Mouse (Mus musculus) A20 (cell line): ENCODE data around the gene Eps15l1.

Experiments used
- DNase-seq: peaks from one replicate; pipeline ENCODE4 v3.0.0-alpha.2; 2011; ENCODE audit warnings: low read depth, low spot score

The Eps15l1 gene

DNA sequence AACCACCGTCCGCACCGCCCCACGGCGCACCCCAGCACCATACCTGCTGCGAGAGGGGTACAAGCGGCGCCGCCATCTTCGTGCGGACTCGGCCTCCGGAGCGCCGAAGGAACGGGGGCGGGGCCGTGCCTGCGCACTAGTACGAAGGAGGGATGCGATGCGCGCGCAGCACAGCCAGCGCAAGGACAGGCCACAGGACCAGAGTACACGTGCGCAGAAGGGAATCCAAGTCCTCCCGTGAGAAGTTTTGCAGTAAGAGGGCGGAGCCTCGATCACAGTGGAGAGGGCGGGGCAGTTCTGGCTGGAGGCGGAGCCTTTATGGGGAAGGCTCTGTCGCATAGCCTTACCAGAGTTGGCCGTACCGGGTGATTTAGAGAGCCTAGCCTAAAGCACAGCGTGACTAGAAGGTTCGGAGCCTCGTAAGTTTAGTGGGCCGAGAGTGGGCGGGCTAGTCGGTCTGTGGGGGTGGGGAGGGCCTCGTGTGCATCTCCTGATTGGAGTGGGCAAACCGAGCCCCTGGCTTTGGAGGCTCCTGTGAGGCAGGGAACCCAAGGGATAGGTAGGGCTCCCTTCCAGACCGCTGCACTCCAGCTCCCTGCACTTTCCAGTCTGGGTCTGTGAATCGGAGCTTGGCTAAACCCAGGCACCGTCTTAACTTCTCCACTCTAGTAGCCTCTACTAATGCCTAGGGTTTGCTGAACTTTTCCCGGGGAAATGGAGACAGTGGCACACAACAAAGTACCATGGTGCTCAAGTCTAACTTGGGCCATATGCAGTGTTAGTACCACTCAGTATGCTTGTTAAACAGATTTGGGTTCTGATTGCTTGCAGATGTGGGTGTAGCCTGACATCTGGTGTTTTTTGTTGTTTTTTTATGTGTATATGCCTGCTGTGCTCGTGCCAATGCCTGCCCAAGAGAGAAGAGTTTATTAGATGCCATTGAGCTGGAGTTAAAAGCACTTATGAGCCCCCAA is at the start of gene Eps15l1:
TSS of gene Eps15l1 (minus strand) at position 99 of the 974 bp plus-strand sequence.
- peak; percentile 99 for DNase-seq

DNA sequence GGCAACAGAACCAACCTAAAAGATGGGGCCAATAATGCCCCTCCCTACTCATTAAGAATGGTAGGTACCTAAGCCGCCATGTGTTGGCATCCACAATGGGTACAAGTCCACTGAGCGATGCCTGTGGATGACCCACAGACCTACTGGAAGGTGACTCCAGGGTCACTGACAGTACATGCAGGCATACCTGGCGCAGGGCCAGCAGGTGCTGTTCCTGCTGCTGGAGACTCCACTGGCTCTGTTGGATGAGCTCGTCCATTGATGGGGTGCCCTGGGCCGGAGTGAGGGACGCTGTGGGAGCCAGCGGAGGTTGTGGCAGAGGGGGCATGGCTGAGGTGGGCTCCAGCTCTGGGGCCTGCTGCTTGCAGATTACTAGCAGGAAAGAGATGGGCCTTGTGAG is 49.4 kb upstream of the Eps15l1 start:
- no peak for DNase-seq

DNA sequence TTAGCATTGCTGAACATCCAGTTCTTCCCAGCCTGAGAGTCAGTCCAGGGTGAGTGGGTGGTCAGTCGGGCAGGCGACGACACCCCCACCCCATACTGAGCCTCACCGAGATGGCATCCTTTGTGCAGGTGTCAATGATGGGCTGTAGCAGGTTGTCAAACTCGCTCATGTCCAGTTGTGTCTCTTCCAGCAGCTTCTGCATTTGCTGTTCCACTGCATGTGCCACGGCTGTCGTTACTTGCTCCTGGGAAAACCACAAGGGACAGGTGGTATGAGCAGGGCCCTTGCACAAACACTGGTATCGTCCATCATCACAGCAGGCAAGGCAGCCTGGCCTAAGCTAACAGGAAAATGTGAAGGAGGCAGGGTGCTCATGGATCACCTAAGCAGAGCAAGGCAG is 48.7 kb upstream of the Eps15l1 start:
- no peak for DNase-seq

DNA sequence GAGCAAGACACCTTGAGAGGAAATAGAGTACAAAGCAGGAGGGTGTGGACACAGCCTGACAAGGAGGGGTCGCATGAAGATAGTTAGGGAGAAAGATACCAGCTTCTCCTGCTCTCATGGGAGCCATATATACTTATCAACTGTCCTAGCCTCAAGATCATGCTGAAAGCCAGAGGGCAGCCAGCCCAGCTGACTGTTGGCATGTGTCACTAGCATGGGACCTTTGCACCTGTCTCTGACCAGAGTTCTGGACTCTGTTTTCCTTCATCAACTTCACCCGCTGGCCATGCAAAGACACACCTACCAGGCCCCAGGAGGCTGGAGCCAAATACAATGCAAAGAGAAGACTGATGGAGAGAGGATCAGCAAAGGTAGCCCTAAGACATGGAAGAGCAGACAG is 48.0 kb upstream of the Eps15l1 start:
- no peak for DNase-seq

DNA sequence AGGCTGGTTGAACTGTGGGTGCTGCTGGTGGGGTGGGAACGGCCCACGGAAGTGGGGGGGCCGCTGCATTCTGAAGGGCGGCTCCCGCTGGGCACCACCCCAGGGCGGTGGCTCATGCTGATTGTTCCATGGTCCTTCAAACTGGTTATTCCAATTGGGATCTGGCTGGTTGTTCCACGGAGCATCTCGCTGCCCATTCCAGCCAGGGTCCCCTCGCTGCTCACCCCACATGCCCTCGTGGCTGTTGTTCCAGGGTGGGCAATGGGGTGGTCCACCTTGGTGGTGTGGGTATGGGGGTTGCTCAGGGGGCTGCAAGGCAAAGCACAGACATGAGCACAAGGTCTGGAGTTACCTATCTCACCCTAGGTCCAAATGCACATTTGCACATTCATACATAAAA is 43.0 kb upstream of the Eps15l1 start:
- DNase-seq = no peak

DNA sequence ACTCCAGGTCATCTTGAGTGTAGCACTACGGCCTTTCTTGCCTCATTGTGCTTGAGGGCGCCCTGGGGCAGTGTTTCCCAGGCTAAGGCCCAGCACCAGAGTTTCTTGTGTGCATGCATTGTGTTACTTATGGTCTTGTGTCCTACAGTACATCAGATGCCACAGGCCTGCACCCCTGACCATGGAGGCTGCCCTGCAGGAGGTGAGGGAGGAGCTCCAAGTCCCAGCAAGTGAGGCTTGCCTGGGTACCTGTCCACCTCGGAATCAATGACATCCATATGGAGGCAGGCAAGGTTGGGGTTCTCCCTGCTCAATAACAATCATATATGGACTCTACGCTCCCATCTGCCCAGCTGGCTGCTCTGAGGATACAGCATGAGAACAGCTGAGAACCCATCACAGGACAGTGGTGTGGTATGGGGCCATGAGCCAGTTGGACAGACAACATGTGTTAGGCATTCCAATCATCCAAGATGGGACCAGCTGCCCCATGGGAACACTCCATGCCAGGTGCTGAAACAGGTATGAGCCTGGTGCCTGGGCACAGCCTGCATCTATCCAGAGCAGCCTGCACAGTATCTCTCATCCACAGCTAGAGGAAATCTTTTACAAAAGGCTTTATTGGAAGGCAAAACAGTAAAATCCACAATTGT is 38.7 kb upstream of the Eps15l1 start:
- no peak for DNase-seq

DNA sequence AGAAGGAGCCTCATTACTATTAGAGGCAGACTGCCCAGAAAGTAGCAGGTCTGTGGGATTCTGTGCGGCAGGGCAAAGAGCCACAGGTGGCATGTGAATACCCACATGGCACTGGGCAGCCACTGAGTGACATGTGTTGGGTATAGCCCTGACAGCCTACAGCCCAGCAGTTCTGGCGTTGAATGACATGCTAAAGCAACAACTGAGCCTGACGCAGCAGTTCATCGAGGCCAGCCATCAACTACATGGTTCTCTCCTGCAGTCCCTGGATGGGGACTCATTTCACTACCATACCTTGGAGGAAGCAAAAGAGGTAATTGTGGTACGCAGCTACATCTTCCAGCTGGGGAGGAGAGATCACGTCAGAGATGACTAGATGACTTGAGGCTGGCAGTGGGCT is 37.2 kb upstream of the Eps15l1 start:
- DNase-seq = no peak

DNA sequence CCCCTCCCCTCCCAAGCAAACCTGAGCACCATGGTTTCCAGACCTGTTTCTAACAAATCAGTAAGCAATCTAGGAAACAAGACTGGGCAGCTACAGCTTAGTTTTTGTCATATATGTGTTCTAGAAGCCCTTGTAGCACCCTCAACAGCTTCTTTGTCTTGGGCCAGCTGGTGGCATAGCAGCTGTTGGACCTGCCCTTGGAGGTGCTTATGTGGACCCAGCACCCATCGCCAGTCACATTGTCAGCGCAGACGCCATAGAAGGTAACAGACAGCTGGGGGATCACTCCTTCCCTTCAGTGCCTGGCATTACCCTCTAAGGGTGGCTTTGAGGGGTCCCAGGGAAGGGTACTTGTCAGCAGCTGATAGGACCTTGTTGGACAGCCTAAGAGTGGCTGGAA is 36.5 kb upstream of the Eps15l1 start:
- no peak for DNase-seq

DNA sequence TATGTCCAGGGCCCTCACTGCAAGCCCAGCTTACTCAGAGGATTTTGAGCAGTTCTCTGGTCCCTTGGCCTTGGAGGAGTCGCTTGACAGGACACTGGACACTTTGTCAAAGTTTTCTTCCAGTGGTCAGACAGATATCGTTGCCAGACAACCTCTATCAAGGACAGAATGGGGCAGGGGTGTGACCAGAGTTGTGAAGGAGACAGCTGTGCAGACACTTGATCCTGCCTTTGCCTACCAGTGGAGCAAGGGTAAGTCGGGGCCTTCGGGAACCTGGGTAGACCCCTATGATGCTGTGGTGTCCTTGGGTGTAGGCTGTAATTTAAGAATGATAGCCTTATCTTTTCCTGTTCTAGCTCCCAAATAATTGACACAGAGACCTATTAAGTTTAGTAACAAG is 34.1 kb upstream of the Eps15l1 start:
- no peak for DNase-seq

DNA sequence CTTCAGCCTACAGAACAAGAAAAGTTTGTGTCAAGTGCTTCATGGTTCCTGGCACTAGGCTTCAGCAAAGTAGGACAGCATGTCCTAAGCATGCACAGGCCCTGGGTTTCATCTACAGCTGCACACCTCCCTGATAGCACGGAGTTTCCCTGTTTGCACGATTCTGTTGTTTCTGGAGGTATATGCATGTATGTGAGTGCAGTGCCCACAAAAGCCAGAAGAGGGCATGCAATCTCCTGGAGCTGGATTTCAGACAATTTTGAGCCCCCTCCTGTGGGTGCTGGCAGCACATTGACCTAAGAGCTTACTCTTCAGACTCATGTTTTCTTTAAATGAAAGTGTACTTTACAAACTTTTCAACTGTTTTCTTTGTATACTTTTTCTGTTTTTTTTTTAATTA is 32.6 kb upstream of the Eps15l1 start:
- DNase-seq = no peak

DNA sequence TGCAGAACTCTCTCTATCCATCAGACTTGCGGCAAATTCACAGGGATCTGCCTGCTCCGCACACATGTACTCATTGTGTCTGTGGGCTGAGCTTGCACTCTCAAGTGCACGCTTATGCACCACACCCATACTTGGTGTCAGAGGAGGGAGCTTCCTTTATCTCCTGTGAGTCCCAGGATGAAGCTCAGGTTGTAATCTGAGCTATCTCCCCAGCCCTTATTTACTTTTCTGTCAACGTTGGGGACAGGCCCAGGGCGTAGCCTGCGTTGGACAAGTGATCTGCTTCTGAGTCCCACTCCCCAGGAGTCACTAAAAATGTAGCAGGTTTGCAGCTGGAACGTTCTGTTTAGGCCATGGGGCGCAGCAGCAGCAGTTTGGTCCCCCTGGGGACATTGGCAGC is 30.3 kb upstream of the Eps15l1 start:
- no peak for DNase-seq

DNA sequence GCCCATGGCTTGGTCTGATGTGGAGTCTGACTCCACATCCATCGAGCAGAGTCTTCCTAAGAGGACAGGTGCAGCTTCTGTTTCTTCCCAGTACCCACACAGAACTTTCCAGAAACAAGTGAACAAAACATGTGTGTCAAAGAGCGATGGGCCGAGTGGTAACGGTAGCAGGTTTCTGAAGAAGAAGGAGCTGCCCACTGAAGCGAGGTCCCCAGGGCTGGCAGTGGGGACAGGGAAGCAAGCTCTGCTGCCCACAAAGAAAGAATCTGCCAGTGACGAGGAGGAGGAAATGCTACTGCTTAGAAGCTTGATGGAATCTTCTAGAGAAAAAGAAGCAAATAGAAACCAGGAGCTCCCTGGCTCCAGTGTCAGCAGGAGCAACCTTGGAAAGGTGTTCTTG is 23.8 kb upstream of the Eps15l1 start:
- no peak for DNase-seq

DNA sequence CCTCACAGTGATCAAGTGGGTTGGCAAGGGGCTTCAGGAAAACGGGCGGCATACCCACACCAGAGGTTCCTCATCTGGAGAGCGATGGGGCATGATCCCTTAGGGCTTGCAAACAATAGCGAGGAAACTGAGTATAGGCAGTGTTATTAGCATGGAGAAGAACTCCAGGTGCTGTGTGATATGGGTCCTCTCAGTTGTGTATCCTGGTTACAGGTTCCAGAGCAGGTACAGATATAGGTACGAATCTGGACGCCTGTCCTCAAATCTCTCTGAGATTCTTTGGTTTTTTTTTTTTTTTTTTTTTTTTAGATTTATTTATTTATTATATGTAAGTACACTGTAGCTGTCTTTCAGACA is 22.7 kb upstream of the Eps15l1 start:
- DNase-seq = no peak

DNA sequence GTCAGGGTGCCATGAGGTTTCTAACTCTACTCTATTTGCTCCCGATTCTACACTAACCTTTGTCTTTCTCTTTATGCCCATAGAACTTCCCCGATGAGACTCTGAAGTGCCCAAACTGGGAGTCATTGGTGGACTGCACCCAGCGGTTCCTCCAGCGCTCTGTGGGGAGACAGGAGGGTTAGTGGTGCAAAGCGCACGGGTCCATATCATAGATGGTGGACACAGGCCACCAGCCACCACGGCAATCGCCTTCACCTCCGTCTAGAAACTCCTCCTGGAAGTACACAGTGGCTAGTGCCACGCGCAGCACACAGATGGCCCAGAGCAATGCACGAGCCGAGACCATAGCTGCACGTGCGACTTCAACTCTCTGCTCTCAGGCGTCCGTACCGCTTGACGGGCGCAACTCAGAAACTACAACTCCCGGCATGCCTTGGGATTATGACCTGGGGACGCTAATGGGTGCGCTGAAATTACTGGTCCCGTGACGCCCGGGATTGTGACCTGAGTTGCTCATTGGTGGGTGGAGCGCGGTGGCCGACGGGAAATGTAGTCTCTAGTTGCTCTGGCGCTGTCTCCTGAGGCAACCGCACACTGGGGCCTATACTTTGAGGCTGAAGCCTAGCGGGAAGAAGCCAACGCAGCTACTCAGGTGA is 22.2 kb upstream of the Eps15l1 start, which contains the start of the genes Calr3 and 1700030K09Rik:
TSS of gene Calr3 (minus strand) at position 533 of the 656 bp plus-strand sequence.
TSS of gene 1700030K09Rik (plus strand) at position 543 of the 656 bp plus-strand sequence.
- peak; percentile 97 for DNase-seq

DNA sequence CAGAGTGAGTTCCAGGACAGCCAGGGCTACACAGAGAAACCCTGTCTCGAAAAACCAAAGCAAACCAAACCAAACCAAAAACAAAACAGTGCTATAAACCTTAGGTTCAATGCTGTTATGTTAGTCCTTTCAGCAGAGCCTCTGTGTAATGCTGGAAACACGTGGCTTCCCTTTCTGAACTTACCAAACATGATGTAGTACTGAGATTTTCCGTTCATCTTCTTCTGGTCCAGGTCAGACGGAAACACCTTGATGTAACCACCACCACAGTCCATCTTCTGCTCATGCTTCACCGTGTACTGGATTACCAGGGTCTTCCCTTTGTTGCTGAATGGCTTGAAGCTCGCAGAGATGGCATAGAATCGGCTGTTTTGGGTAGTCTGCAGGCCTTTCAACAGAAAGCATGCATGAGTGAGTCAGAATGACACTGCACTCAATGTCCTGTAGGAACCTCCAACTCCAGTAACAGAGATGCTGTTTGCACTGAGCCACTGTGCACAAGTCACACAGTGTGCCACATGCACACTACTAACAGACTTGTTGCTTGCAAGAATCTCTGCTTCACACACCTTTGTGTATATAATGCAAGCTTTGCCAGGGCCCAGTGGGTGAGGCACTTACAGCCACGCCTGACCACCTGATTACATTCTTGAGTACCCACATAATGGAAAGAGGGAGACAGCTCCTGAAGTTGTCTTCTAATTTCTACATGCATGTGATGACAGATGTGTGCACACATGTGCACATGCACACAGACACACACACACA is 17.2 kb upstream of the Eps15l1 start:
- no peak for DNase-seq

DNA sequence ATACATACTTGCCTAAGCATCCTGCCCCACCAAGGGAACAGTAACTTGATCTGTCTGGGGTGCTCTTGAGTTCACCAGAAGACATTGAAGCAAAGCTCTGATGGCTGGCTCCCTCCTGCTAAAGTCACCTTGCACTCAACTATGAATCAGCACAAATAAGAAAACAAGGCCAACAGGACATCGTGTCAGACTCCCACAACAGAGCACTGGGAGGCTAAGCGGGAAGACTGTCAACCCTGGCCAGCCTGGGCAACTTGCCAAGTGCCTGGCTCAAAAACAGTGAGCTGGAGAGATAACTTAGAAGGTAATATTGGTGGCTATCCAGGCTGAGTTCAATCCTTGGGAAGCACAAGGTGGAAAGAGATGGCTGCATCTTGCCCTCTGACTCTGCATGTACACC is 13.7 kb upstream of the Eps15l1 start:
- no peak for DNase-seq

DNA sequence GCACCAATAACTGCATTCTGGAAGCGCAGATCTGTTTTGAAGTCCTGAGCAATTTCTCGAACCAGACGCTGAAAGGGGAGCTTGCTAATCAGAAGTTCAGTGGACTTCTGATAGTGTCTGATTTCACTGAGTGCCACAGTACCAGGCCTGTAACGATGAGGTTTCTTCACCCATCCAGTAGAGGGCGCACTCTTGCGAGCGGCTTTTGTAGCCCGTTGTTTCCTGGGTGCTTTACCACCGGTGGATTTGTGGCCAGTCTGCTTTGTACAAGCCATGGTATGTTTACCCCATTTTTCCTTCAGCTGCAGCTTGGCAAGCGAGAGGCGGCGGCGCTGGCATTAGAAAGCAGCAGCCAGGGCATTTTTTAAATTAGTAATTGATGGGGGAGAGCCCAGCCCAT is 8.4 kb upstream of the Eps15l1 start:
- DNase-seq = peak; percentile 42

DNA sequence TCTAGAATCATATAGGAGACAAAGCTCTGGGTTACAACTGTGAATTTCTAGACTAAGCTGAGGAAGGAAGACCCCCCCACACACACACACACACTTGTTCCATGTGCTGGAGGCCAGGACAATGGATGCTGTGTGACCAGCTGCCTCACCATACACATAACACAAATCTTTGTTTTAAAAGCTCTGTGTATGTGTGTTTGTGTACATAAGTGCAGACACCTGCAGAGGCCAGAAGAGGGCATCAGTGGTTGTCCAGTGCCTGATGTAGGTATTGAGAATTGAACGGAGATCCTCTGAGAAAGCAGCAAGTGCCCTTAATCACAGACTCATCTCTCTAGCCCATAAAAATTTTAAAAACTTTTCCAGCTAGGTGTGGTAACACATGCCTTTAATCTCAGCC is 1.7 kb upstream of the Eps15l1 start:
- peak; percentile 60 for DNase-seq

DNA sequence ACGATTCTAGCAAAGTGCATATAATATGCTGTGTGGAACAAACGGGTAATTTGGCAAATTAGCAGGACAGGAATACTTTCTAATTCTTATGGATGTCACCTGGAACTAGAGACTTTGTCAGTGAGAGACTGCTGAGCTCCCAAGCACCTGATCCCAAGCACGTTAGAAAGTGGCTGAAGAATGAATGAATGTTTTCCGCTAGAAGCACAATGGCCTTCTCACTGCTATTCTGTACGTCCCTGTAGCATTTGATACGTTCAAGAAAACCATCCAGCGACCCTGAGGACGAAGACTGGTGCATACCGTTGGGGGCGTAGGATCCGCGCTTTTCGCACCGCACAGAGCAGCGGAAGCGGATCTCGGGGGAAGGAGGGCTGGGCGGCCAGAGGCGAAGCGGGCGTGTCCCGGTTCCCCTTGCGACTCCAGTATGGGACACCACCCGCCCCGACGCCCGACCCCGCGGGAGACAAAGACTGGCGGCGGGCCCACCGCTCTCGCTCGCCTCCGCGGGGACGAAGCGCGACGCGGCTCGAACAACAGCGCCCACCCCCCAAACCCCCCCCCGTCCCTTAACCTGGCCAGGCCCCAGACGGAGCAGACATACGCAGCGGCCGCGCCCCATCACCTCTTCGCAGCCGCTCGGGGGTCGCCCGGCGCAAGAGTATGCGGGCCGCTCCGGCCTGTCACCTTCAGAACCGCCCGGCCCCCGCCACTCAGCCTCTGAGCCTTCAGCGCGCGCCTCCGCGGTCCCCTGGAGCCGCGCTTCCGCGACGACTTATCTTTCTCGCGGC is 494 bp downstream of the Eps15l1 start:
- DNase-seq = peak; percentile 77

DNA sequence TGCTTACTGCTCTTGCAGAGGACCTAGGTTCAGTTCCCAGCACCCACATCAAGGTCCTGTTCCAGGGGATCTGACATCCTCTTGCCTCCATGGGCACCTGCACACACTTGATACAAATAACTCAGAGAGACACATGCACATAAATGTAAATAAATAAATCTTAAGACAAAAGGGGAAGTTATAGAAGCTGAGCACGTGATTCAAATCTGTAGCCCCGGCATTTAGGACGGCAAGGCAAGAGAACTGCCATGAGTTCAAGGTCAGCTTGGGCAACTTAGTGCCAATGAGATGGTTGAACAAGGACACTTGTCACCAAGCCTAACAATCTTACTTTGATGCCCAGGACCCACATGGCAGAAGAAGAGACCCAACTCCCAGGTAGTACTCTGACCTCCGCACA is 3.2 kb downstream of the Eps15l1 start:
- DNase-seq = no peak

DNA sequence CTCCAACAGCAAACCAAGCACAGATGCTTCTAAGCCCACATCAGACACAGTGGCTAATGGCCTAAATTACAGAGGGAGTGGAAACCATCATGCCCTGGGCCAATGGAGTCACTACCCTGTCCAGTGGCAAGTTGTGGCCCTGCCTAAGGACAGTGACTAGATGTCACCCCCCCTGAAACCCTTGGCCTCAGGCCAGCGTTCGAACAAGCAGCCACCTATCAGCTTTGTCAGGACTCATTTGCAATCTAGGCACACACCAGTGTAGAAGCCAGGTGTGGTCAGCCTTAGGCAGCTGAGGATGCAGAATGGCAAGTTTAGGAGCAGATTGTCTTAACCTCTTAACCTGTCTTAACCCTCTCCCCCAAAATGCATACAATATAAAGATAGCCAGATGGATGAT is 6.0 kb downstream of the Eps15l1 start:
- no peak for DNase-seq
